Mouse (Mus musculus) retina, postnatal 1 day (tissue): ENCODE measurements at regions not wholly inside any gene's neighbourhood (a gene's known extent, or its start where the extent isn't known, plus 50 kb on each side); places are given as distances from the start of the nearest gene placed in this dataset.
"Not testable (repeated sequence)": the region's sequence is repeated elsewhere in the genome, so short reads cannot be mapped to it uniquely, and the experiment has no call there.

Source experiments
- DNase-seq: peaks from one replicate; pipeline ENCODE4 v3.0.0-alpha.2; 2012

GRCm38 (mm10) chr2:57185151-57185550, 52.3 kb upstream of the Gpd2 start:
- DNase-seq = peak; percentile 18

- DNase-seq = not testable (repeated sequence)
Measured at GRCm38 (mm10) chr2:57183108-57183507, 54.3 kb upstream of the Gpd2 start.

GRCm38 (mm10) chr2:57181692-57182541, 55.5 kb upstream of the Gpd2 start:
- peak; percentile 95 for DNase-seq

GRCm38 (mm10) chr2:57181350-57181691, 56.1 kb upstream of the Gpd2 start:
- DNase-seq = no peak

GRCm38 (mm10) chr2:57178056-57178455, 54.3 kb upstream of the Nr4a2 start:
- no peak for DNase-seq

GRCm38 (mm10) chr2:57176547-57176946, 52.7 kb upstream of the Nr4a2 start:
- DNase-seq = no peak

- DNase-seq = no peak
Measured at GRCm38 (mm10) chr2:57175219-57175618, 51.4 kb upstream of the Nr4a2 start.
